Mouse (Mus musculus): ENCODE results near the gene Abca13. TPM values are rescaled to one million over a fixed set of nuclear protein-coding genes. Genes with fewer than 3 reads are reported as not detected.

The Abca13 gene
- polyA plus RNA-seq, 1 experiment: 9.4 TPM

- no peak overlapping the region for H3K4me3 ChIP-seq (replicated peaks; ENCODE audit: control insufficient read depth, low read depth, low read length)
- no peak for TF ChIP-seq POLR2A (IDR thresholded peaks at IDR 0.05; ENCODE audit: borderline replicate concordance, control insufficient read depth, low read depth, low read length)
- TF ChIP-seq CTCF (IDR thresholded peaks at IDR 0.05; ENCODE audit: control insufficient read depth, insufficient read depth, low read length): no peak
- no peaks in the 10 kb centered on the region for H3K4me1 ChIP-seq (ENCODE audit: control insufficient read depth, insufficient read depth, low read length)
- no peak overlapping the region for H3K27ac ChIP-seq (ENCODE audit: control insufficient read depth, insufficient read depth, low read depth, low read length, poor library complexity)
- 77% methylated on average over 2 of the region's 2 CpGs for WGBS
Measured at GRCm38 (mm10) chr11:9560026-9560425, 368.3 kb downstream of the Abca13 start.

- no peak overlapping the region for H3K27ac ChIP-seq (ENCODE audit: control insufficient read depth, insufficient read depth, low read depth, low read length, poor library complexity)
- TF ChIP-seq CTCF (IDR thresholded peaks at IDR 0.05; ENCODE audit: control insufficient read depth, insufficient read depth, low read length): no peak
- no peak for TF ChIP-seq POLR2A (IDR thresholded peaks at IDR 0.05; ENCODE audit: borderline replicate concordance, control insufficient read depth, low read depth, low read length)
- H3K4me1 ChIP-seq (ENCODE audit: control insufficient read depth, insufficient read depth, low read length): no peaks in the 10 kb centered on the region
Measured at GRCm38 (mm10) chr11:9568302-9568701, 376.6 kb downstream of the Abca13 start.

GRCm38 (mm10) chr11:9570319-9570718, 378.6 kb downstream of the Abca13 start:
- WGBS: 82% methylated on average over 6 of the region's 6 CpGs
- H3K4me3 ChIP-seq (replicated peaks; ENCODE audit: control insufficient read depth, low read depth, low read length): no peak overlapping the region
- no peaks in the 10 kb centered on the region for H3K4me1 ChIP-seq (ENCODE audit: control insufficient read depth, insufficient read depth, low read length)
- TF ChIP-seq POLR2A (IDR thresholded peaks at IDR 0.05; ENCODE audit: borderline replicate concordance, control insufficient read depth, low read depth, low read length): no peak
- TF ChIP-seq CTCF (IDR thresholded peaks at IDR 0.05; ENCODE audit: control insufficient read depth, insufficient read depth, low read length): no peak
- H3K27ac ChIP-seq (ENCODE audit: control insufficient read depth, insufficient read depth, low read depth, low read length, poor library complexity): no peak overlapping the region

More at GRCm38 (mm10) chr11:9568302-9568701, 376.6 kb downstream of the Abca13 start:
- no peak overlapping the region for H3K4me3 ChIP-seq (replicated peaks; ENCODE audit: control insufficient read depth, low read depth, low read length)
- 68% methylated on average over 2 of the region's 2 CpGs for WGBS

- WGBS: 84% methylated on average over 4 of the region's 4 CpGs
- no peak for TF ChIP-seq POLR2A (IDR thresholded peaks at IDR 0.05; ENCODE audit: borderline replicate concordance, control insufficient read depth, low read depth, low read length)
- TF ChIP-seq CTCF (IDR thresholded peaks at IDR 0.05; ENCODE audit: control insufficient read depth, insufficient read depth, low read length): no peak
- Histone ChIP-seq H3K4me1 (ENCODE audit: control insufficient read depth, insufficient read depth, low read length) (no peaks in the 10 kb centered on the region), H3K4me3 (replicated peaks; ENCODE audit: control insufficient read depth, low read depth, low read length) (no peak overlapping the region), H3K27ac (ENCODE audit: control insufficient read depth, insufficient read depth, low read depth, low read length, poor library complexity) (no peak overlapping the region)
Measured at GRCm38 (mm10) chr11:9574894-9575293, 383.2 kb downstream of the Abca13 start.

DNA sequence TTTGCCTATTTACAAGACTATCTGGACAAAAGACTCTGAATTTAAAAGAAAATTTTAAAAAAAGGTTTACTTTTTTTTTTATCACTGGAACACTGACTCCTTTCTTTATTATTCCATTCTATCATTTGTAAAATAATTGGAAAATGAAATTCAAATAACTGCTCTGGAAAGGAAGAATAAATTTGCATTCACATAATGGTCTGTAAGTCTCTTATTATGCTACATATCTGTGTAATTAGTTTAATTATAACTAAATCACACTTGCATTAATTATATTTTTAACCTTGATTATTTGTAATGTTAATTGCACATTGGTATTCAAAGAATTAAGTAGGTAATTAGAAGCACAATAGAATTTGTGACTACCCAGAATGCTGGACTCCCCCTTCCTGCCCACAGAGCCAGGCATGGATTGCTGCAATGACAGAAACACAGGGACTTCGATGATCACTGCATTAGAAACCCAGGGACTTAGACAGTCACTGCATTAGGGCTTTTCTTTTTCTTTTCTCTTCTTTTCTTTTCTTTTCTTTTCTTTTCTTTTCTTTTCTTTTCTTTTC, 400.1 kb downstream of the Abca13 start:
- H3K4me1 ChIP-seq (ENCODE audit: control insufficient read depth, insufficient read depth, low read length): no peaks in the 10 kb centered on the region
- TF ChIP-seq POLR2A (IDR thresholded peaks at IDR 0.05; ENCODE audit: borderline replicate concordance, control insufficient read depth, low read depth, low read length) (no peak), CTCF (IDR thresholded peaks at IDR 0.05; ENCODE audit: control insufficient read depth, insufficient read depth, low read length) (no peak)
- no peak overlapping the region for H3K27ac ChIP-seq (ENCODE audit: control insufficient read depth, insufficient read depth, low read depth, low read length, poor library complexity)
- 73% methylated on average over 1 of the region's 1 CpGs for WGBS
- no peak overlapping the region for H3K4me3 ChIP-seq (replicated peaks; ENCODE audit: control insufficient read depth, low read depth, low read length)

DNA sequence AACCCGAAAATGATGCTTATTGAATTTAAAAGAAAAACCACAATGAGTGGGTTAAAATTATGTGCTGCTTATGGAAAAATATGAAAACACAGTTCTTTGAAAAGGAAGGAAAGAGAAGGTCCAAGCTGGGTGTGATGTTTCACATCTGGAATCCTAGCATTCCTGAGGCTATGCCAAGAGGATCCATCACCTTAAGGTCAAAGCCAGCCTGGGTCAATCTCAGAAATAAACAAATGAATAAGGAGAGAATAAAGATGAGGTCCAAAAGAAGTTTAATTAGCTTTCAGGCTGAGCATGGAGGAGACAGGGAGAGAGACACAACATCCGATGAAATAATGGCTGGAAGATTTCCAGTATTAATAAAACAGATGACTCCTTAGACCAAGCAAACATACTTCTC, 405.6 kb downstream of the Abca13 start:
- WGBS: 71% methylated on average over 2 of the region's 2 CpGs
- H3K4me3 ChIP-seq (replicated peaks; ENCODE audit: control insufficient read depth, low read depth, low read length): no peak overlapping the region
- no peak overlapping the region for H3K27ac ChIP-seq (ENCODE audit: control insufficient read depth, insufficient read depth, low read depth, low read length, poor library complexity)
- no peaks in the 10 kb centered on the region for H3K4me1 ChIP-seq (ENCODE audit: control insufficient read depth, insufficient read depth, low read length)
- no peak for TF ChIP-seq CTCF (IDR thresholded peaks at IDR 0.05; ENCODE audit: control insufficient read depth, insufficient read depth, low read length)
- TF ChIP-seq POLR2A (IDR thresholded peaks at IDR 0.05; ENCODE audit: borderline replicate concordance, control insufficient read depth, low read depth, low read length): no peak

DNA sequence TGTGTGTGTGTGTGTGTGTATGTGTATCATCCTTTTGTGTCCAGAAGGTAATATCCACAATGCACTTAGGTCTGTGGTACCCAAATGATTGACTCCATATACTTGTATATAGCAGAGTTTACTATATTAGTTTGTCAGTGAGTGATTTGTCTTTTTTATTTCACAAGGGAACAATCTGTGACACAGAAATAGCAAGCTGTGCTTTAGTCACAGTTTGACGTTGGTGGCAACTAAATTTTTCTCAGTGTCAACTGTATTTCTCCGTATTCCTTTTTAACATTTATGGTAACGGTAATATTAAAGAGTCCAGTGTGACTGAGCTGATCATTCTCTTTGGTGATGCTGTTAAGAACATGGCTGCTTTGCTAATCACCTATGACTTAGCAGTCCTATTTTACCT, 409.4 kb downstream of the Abca13 start:
- Histone ChIP-seq H3K27ac (ENCODE audit: control insufficient read depth, insufficient read depth, low read depth, low read length, poor library complexity) (no peak overlapping the region), H3K4me3 (replicated peaks; ENCODE audit: control insufficient read depth, low read depth, low read length) (no peak overlapping the region), H3K4me1 (ENCODE audit: control insufficient read depth, insufficient read depth, low read length) (no peaks in the 10 kb centered on the region)
- TF ChIP-seq POLR2A (IDR thresholded peaks at IDR 0.05; ENCODE audit: borderline replicate concordance, control insufficient read depth, low read depth, low read length) (no peak), CTCF (IDR thresholded peaks at IDR 0.05; ENCODE audit: control insufficient read depth, insufficient read depth, low read length) (no peak)
- 81% methylated on average over 3 of the region's 3 CpGs for WGBS

DNA sequence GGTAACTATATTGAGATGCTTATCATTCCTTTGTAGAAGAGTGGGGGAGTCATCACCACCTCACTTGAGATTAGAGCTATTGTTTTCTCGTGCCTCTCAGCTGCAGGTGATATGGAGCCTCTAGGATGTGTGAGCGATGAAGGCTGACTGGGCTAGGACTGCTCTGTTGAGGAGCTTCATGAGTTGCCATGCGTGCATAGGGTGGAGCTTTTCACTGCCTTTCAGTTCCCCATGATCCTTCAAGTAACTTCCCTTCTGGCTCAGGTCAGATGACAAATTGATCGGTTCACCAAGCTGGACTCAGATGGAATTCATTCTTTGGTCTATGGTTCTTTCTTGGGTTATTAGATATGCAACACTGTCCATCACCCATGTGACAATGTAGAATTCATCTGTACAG, 410.4 kb downstream of the Abca13 start:
- 63% methylated on average over 4 of the region's 4 CpGs for WGBS
- TF ChIP-seq CTCF (IDR thresholded peaks at IDR 0.05; ENCODE audit: control insufficient read depth, insufficient read depth, low read length) (no peak), POLR2A (IDR thresholded peaks at IDR 0.05; ENCODE audit: borderline replicate concordance, control insufficient read depth, low read depth, low read length) (no peak)
- Histone ChIP-seq H3K4me3 (replicated peaks; ENCODE audit: control insufficient read depth, low read depth, low read length) (no peak overlapping the region), H3K4me1 (ENCODE audit: control insufficient read depth, insufficient read depth, low read length) (no peaks in the 10 kb centered on the region), H3K27ac (ENCODE audit: control insufficient read depth, insufficient read depth, low read depth, low read length, poor library complexity) (no peak overlapping the region)

DNA sequence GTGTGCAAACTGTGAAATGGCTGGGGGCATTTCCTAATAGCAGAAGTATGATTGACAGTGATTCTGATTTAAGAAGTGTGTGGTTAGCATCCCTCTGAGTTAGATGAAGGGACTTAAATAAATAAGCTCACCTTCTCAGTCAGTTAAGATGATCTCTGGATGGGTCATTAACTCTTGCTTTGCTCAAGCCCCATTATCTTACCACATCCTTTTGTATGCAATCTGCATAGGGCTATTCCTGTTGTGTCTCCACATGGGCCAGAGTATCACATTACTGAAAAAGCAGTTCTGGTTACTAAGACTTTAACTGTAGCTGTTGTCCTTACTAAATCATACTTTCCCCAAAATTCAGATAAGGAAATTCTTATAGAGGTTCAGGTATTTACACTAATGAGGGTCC, 416.5 kb downstream of the Abca13 start:
- Histone ChIP-seq H3K27ac (ENCODE audit: control insufficient read depth, insufficient read depth, low read depth, low read length, poor library complexity) (no peak overlapping the region), H3K4me3 (replicated peaks; ENCODE audit: control insufficient read depth, low read depth, low read length) (no peak overlapping the region), H3K4me1 (ENCODE audit: control insufficient read depth, insufficient read depth, low read length) (no peaks in the 10 kb centered on the region)
- TF ChIP-seq POLR2A (IDR thresholded peaks at IDR 0.05; ENCODE audit: borderline replicate concordance, control insufficient read depth, low read depth, low read length) (no peak), CTCF (IDR thresholded peaks at IDR 0.05; ENCODE audit: control insufficient read depth, insufficient read depth, low read length) (no peak)
